Mouse (Mus musculus): ENCODE results near the gene Grm4. TPM values are rescaled to one million over a fixed set of nuclear protein-coding genes. Genes with fewer than 3 reads are reported as not detected.
A peak's percentile ranks its signal among the peaks of the same experiment; 100 is the strongest.

The Grm4 gene
- total RNA-seq, 2 experiments from 2014 or later, result 0.20 TPM; not detected in 1

- intact Hi-C loops (cut with DNase I), result loop anchor here (5.0 kb wide), 2 partner anchors 127 to 257 kb away; no protein-coding TSS in a partner anchor
Measured at GRCm38 (mm10) chr17:27513916-27514762, 7.1 kb downstream of the Grm4 start.

GRCm38 (mm10) chr17:27513279-27513915, 7.8 kb downstream of the Grm4 start:
- intact Hi-C loops (cut with DNase I), result loop anchor here (5.0 kb wide), 2 partner anchors 126 to 256 kb away; no protein-coding TSS in a partner anchor

More at GRCm38 (mm10) chr17:27513916-27514762, 7.1 kb downstream of the Grm4 start:
- no peak for DNase-seq

GRCm38 (mm10) chr17:27512619-27513161, 8.5 kb downstream of the Grm4 start:
- peak in 1 of 2 experiments; percentile 26 for DNase-seq
- intact Hi-C loops (cut with DNase I), result loop anchor here (5.0 kb wide), 2 partner anchors 125 to 255 kb away; no protein-coding TSS in a partner anchor

More at GRCm38 (mm10) chr17:27513279-27513915, 7.8 kb downstream of the Grm4 start:
- no peak for DNase-seq

GRCm38 (mm10) chr17:27511865-27512618, 9.2 kb downstream of the Grm4 start:
- DNase-seq, result no peak
- intact Hi-C loops (cut with DNase I), result loop anchor here (5.0 kb wide), 2 partner anchors 125 to 255 kb away; no protein-coding TSS in a partner anchor

GRCm38 (mm10) chr17:27511125-27511735, 10.0 kb downstream of the Grm4 start:
- intact Hi-C loops (cut with DNase I), result loop anchor here (5.0 kb wide), 2 partner anchors 124 to 254 kb away; no protein-coding TSS in a partner anchor
- DNase-seq, result no peak

GRCm38 (mm10) chr17:27510258-27511124, 10.7 kb downstream of the Grm4 start:
- no peak for DNase-seq
- intact Hi-C loops (cut with DNase I), result loop anchor here (5.0 kb wide), 2 partner anchors 123 to 253 kb away; no protein-coding TSS in a partner anchor

- no peak for DNase-seq
- intact Hi-C loops (cut with DNase I), result loop anchor here (10.0 kb wide), 1 partner anchor 584 kb away; no protein-coding TSS in a partner anchor
Measured at GRCm38 (mm10) chr17:27509056-27509455, 12.1 kb downstream of the Grm4 start.

- DNase-seq, result no peak
- intact Hi-C loops (cut with DNase I), result loop anchor here (10.0 kb wide), 1 partner anchor 584 kb away; no protein-coding TSS in a partner anchor
Measured at GRCm38 (mm10) chr17:27508513-27508912, 12.7 kb downstream of the Grm4 start.

- intact Hi-C loops (cut with DNase I), result loop anchor here (10.0 kb wide), 1 partner anchor 583 kb away; no protein-coding TSS in a partner anchor
- no peak for DNase-seq
Measured at GRCm38 (mm10) chr17:27508002-27508401, 13.2 kb downstream of the Grm4 start.

GRCm38 (mm10) chr17:27507591-27507945, 13.6 kb downstream of the Grm4 start:
- intact Hi-C loops (cut with DNase I), result loop anchor here (10.0 kb wide), 1 partner anchor 583 kb away; no protein-coding TSS in a partner anchor

GRCm38 (mm10) chr17:27506871-27507590, 14.2 kb downstream of the Grm4 start:
- intact Hi-C loops (cut with DNase I), result loop anchor here (10.0 kb wide), 1 partner anchor 582 kb away; no protein-coding TSS in a partner anchor
- no peak for DNase-seq

More at GRCm38 (mm10) chr17:27507591-27507945, 13.6 kb downstream of the Grm4 start:
- no peak for DNase-seq

GRCm38 (mm10) chr17:27506362-27506761, 14.8 kb downstream of the Grm4 start:
- no peak for DNase-seq
- intact Hi-C loops (cut with DNase I), result loop anchor here (10.0 kb wide), 1 partner anchor 582 kb away; no protein-coding TSS in a partner anchor

- no peak for DNase-seq
- intact Hi-C loops (cut with DNase I), result loop anchor here (10.0 kb wide), 1 partner anchor 581 kb away; no protein-coding TSS in a partner anchor
Measured at GRCm38 (mm10) chr17:27505221-27505881, 15.9 kb downstream of the Grm4 start.

GRCm38 (mm10) chr17:27503869-27504268, 17.3 kb downstream of the Grm4 start:
- DNase-seq, result no peak

GRCm38 (mm10) chr17:27502736-27503445, 18.3 kb downstream of the Grm4 start:
- DNase-seq, result no peak
- intact Hi-C loops (cut with DNase I), result loop anchor here (10.0 kb wide), 1 partner anchor 578 kb away; no protein-coding TSS in a partner anchor

More at GRCm38 (mm10) chr17:27503869-27504268, 17.3 kb downstream of the Grm4 start:
- intact Hi-C loops (cut with DNase I), result loop anchor here (10.0 kb wide), 1 partner anchor 579 kb away; no protein-coding TSS in a partner anchor

GRCm38 (mm10) chr17:27502288-27502687, 18.9 kb downstream of the Grm4 start:
- DNase-seq, result no peak
- intact Hi-C loops (cut with DNase I), result loop anchor here (10.0 kb wide), 1 partner anchor 577 kb away; no protein-coding TSS in a partner anchor
